19 mouse cellular contexts compared by ENCODE assay signal in the genomic region with DNA sequence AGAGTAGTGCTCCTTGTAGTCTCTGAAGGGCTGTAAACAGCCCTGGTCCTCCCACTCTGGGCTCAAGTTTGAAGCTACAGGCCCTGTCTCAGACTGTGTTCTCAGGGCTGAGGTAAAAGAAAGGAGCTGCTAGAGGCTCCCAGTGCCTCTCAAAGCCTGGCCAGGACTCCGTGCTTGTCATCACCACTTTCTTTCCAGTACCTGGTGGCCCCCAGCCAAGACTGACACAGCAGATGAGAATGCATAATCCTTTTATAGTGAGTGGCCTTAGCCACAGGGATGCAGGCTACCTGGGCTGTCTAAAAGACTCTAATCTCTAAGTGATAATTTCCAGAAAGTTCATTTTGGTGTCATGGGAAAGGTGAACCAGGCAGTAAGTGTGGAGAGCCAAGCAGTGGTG. TPM values are rescaled to one million over a fixed set of nuclear protein-coding genes. Genes with fewer than 3 reads are reported as not detected.
DNase-seq lines count a peak whose midpoint lies in the region; ATAC-seq and TF ChIP-seq lines count a peak whose summit lies in the region.
"Had no signal": no experiment of that assay in that cellular context is flagged by ENCODE, and none has a peak within 500 bp of the region (broad histone marks: within the 10 kb centered on the region; RNA-seq: fewer than 3 reads in every experiment).

No protein-coding gene starts in this region.

- no peak for ATAC-seq in forebrain, embryonic 11.5 days (replicated peaks; ENCODE audit: low FRiP score)
- ATAC-seq: forebrain, embryonic 16.5 days had no signal

- 87% methylated on average over 1 of the region's 1 CpGs for WGBS in forebrain, embryonic 11.5 days

- no peak for TF ChIP-seq CTCF in layer of hippocampus, adult 2 months (conservative IDR thresholded peaks at IDR 0.05)

- H3K36me3 ChIP-seq in forebrain, embryonic 11.5 days (ENCODE audit: control insufficient read depth, insufficient read depth, low read length) = no peaks in the 10 kb centered on the region
- H3K36me3 ChIP-seq: embryonic facial prominence, embryonic 12.5 days; limb, embryonic 13.5 days; liver, embryonic 15.5 days; midbrain, embryonic 12.5 days had no signal

- H3K4me3 ChIP-seq in layer of hippocampus, adult 2 months = no peak overlapping the region
- no peak overlapping the region for H3K4me3 ChIP-seq in forebrain, embryonic 11.5 days (ENCODE audit: low read depth, low read length)
- H3K4me3 ChIP-seq: embryonic facial prominence, embryonic 12.5 days; heart, adult 2 months; limb, embryonic 13.5 days; liver, embryonic 15.5 days; midbrain, embryonic 12.5 days had no signal

- H3K27ac ChIP-seq in layer of hippocampus, adult 2 months = peak overlapping the region; percentile 74
- no peak overlapping the region for H3K27ac ChIP-seq in forebrain, embryonic 11.5 days (ENCODE audit: low read depth, low read length)
- H3K27ac ChIP-seq: embryonic facial prominence, embryonic 12.5 days; heart, adult 2 months; limb, embryonic 13.5 days; liver, embryonic 15.5 days; midbrain, embryonic 12.5 days had no signal

- DNase-seq in cerebellum, adult 11 months = peak; percentile 33
- DNase-seq in cerebellum, adult 11-12 months = no peak
- no peak for DNase-seq in layer of hippocampus, adult 2 months (ENCODE audit: low spot score in 2 of 2)
- no peak for DNase-seq in layer of hippocampus, postnatal 25 days (ENCODE audit: extremely low spot score in 1 of 2, low spot score in 1 of 2)
- peak; percentile 14 for DNase-seq in MN1 (ENCODE audit: low spot score)
- DNase-seq in cerebellum, postnatal 25 days = peak; percentile 67 to 83
- DNase-seq in forebrain, embryonic 11.5 days (ENCODE audit: low spot score) = no peak
- DNase-seq in testis, postnatal 14 days (ENCODE audit: low spot score) = no peak
- DNase-seq: adrenal gland, postnatal 25 days; gastrocnemius, postnatal 25 days; kidney, adult 18-20 months; kidney, postnatal 10 days; thymus, postnatal 36 days had no signal

- no peak overlapping the region for H3K9ac ChIP-seq in forebrain, embryonic 11.5 days (ENCODE audit: low read length)
- H3K9ac ChIP-seq: embryonic facial prominence, embryonic 12.5 days; limb, embryonic 13.5 days; liver, embryonic 15.5 days; midbrain, embryonic 12.5 days had no signal

- no peaks in the 10 kb centered on the region for H3K9me3 ChIP-seq in forebrain, embryonic 11.5 days (ENCODE audit: control insufficient read depth, low read length)
- H3K9me3 ChIP-seq: embryonic facial prominence, embryonic 12.5 days; limb, embryonic 13.5 days; liver, embryonic 15.5 days had no signal

- peaks cover 12% of the 10 kb centered on the region; the same call in 1 of the 2 replicates for H3K27me3 ChIP-seq in forebrain, embryonic 11.5 days (ENCODE audit: control insufficient read depth, insufficient read depth, low read length)
- H3K27me3 ChIP-seq: embryonic facial prominence, embryonic 12.5 days; limb, embryonic 13.5 days; liver, embryonic 15.5 days had no signal

- H3K4me1 ChIP-seq in forebrain, embryonic 11.5 days (replicated peaks; ENCODE audit: control insufficient read depth, insufficient read depth, low read length) = 0 out of 2 replicates have a peak, but pooled peaks cover 2% of the 10 kb centered on the region
- H3K4me1 ChIP-seq: liver, embryonic 15.5 days had no signal

- no peak overlapping the region for H3K4me2 ChIP-seq in forebrain, embryonic 11.5 days (ENCODE audit: low read depth, low read length, severe bottlenecking)
- H3K4me2 ChIP-seq: embryonic facial prominence, embryonic 12.5 days; limb, embryonic 13.5 days; liver, embryonic 15.5 days; midbrain, embryonic 12.5 days had no signal

RNA-seq across cellular contexts. Expression of a gene that starts 54.3 kb away (rescaled TPM):
- 10 to 100 TPM; 33.2 to 34.7 TPM for total RNA-seq in layer of hippocampus, adult 2 months (2021)
- 10 to 100 TPM; 33.5 to 34.5 TPM for total RNA-seq in layer of hippocampus, postnatal 25 days (2021)
- 8.7 and 9.3 TPM in 2 replicates for polyA plus RNA-seq in forebrain, embryonic 11.5 days (2014; fragmentation: Nextera tagmentation; extraction: Ambion mirVana)

Comparison
In these comparisons a context has a peak if more than half of its experiments do, and no peak if none do; other contexts are left out.
1. DNase-seq: peak in cerebellum, adult 11 months (single experiment), MN1 (single experiment) and cerebellum, postnatal 25 days (2 of 2); none in cerebellum, adult 11-12 months (single experiment), layer of hippocampus, adult 2 months (0 of 2), layer of hippocampus, postnatal 25 days (0 of 2), forebrain, embryonic 11.5 days (single experiment) and testis, postnatal 14 days (single experiment).